Mouse (Mus musculus): ENCODE measurements around the gene Inhbc.

The Inhbc gene

GRCm38 (mm10) chr10:127369834-127370820 is at the start of gene Inhbc:
Gene Inhbc (minus strand): TSS chr10:127370431.
- no peak for DNase-seq (ENCODE audit: low spot score in 2 of 2)

GRCm38 (mm10) chr10:127414141-127414540 is 43.9 kb upstream of the Inhbc start:
- no peak for DNase-seq (ENCODE audit: low spot score in 2 of 2)

- no peak for DNase-seq (ENCODE audit: low spot score in 2 of 2)
Observed at GRCm38 (mm10) chr10:127413585-127413984, 43.4 kb upstream of the Inhbc start.

- no peak for DNase-seq (ENCODE audit: low spot score in 2 of 2)
Observed at GRCm38 (mm10) chr10:127412776-127413175, 42.5 kb upstream of the Inhbc start.

- DNase-seq (ENCODE audit: low spot score in 2 of 2): no peak
Observed at GRCm38 (mm10) chr10:127412101-127412500, 41.9 kb upstream of the Inhbc start.

- DNase-seq (ENCODE audit: low spot score in 2 of 2): no peak
Observed at GRCm38 (mm10) chr10:127407391-127407790, 37.2 kb upstream of the Inhbc start.

GRCm38 (mm10) chr10:127404701-127405100 is 34.5 kb upstream of the Inhbc start:
- no peak for DNase-seq (ENCODE audit: low spot score in 2 of 2)

- DNase-seq (ENCODE audit: low spot score in 2 of 2): no peak
Observed at GRCm38 (mm10) chr10:127391774-127392173, 21.5 kb upstream of the Inhbc start.

GRCm38 (mm10) chr10:127381743-127382134 is 11.5 kb upstream of the Inhbc start:
- DNase-seq (ENCODE audit: low spot score in 2 of 2): no peak

- DNase-seq (ENCODE audit: low spot score in 2 of 2): peak in 1 of 2 experiments; percentile 13
Observed at GRCm38 (mm10) chr10:127380767-127381742, 10.8 kb upstream of the Inhbc start.

- DNase-seq (ENCODE audit: low spot score in 2 of 2): peak; percentile 74 to 90
Observed at GRCm38 (mm10) chr10:127380251-127380691, 10.0 kb upstream of the Inhbc start, which contains the start of gene R3hdm2. Gene R3hdm2 (plus strand): TSS chr10:127380327.

GRCm38 (mm10) chr10:127379654-127380053 is 9.4 kb upstream of the Inhbc start:
- no peak for DNase-seq (ENCODE audit: low spot score in 2 of 2)

GRCm38 (mm10) chr10:127377700-127378099 is 7.5 kb upstream of the Inhbc start:
- DNase-seq (ENCODE audit: low spot score in 2 of 2): no peak

- no peak for DNase-seq (ENCODE audit: low spot score in 2 of 2)
Observed at GRCm38 (mm10) chr10:127371023-127371422, 792 bp upstream of the Inhbc start.

GRCm38 (mm10) chr10:127368273-127368672 is 2.0 kb downstream of the Inhbc start:
- DNase-seq (ENCODE audit: low spot score in 2 of 2): no peak

- no peak for DNase-seq (ENCODE audit: low spot score in 2 of 2)
Observed at GRCm38 (mm10) chr10:127367116-127367515, 3.1 kb downstream of the Inhbc start.

- DNase-seq (ENCODE audit: low spot score in 2 of 2): no peak
Observed at GRCm38 (mm10) chr10:127360714-127361113, 9.5 kb downstream of the Inhbc start.

- DNase-seq (ENCODE audit: low spot score in 2 of 2): no peak
Observed at GRCm38 (mm10) chr10:127355336-127355735, 14.9 kb downstream of the Inhbc start.

- DNase-seq (ENCODE audit: low spot score in 2 of 2): peak; percentile 85 to 90
Observed at GRCm38 (mm10) chr10:127353909-127354895, 16.0 kb downstream of the Inhbc start, which contains the start of gene Inhbe. Gene Inhbe (minus strand): TSS chr10:127354411.

GRCm38 (mm10) chr10:127352766-127353165 is 17.5 kb downstream of the Inhbc start:
- DNase-seq (ENCODE audit: low spot score in 2 of 2): no peak

GRCm38 (mm10) chr10:127352187-127352586 is 18.0 kb downstream of the Inhbc start:
- no peak for DNase-seq (ENCODE audit: low spot score in 2 of 2)
